Mouse (Mus musculus) left cerebral cortex, adult 9 months (tissue): ENCODE measurements around the gene Gm8068.
"Not testable (repeated sequence)": the region's sequence is repeated elsewhere in the genome, so short reads cannot be mapped to it uniquely, and the experiment has no call there.

Experiments used
- DNase-seq, 2 experiments: peaks; one replicate each; pipeline ENCODE4 v3.0.0; 2022; ENCODE audit warnings: low spot score in 2 of 2

Gm8068 gene

GRCm38 (mm10) chr14:41701785-41702184 lies at the start of gene Gm8068:
Gene Gm8068 (minus strand): TSS chr14:41701885.
- DNase-seq, result not testable (repeated sequence)

- not testable (repeated sequence) for DNase-seq
Observed at GRCm38 (mm10) chr14:41750514-41750913, 48.8 kb upstream of the Gm8068 start, which contains the start of gene Gm7929. Gene Gm7929 (minus strand): TSS chr14:41750614.

GRCm38 (mm10) chr14:41723437-41723836 lies 21.8 kb upstream of the Gm8068 start:
- DNase-seq, result not testable (repeated sequence)

GRCm38 (mm10) chr14:41717180-41717579 lies 15.5 kb upstream of the Gm8068 start:
- not testable (repeated sequence) for DNase-seq

GRCm38 (mm10) chr14:41648176-41648575 lies 53.5 kb downstream of the Gm8068 start:
- DNase-seq, result peak in 1 of 2 experiments; percentile 11
